Mouse (Mus musculus): ENCODE data around the gene Olfr715.
"Not testable (repeated sequence)": the region's sequence is repeated elsewhere in the genome, so short reads cannot be mapped to it uniquely, and the experiment has no call there.

The Olfr715 gene

GRCm38 (mm10) chr7:107130983-107131382 lies at the start of gene Olfr715:
Olfr715 (minus strand) TSS chr7:107131083.
- DNase-seq (ENCODE audit: low read depth, low spot score) = not testable (repeated sequence)

GRCm38 (mm10) chr7:107180406-107180805 lies 49.5 kb upstream of the Olfr715 start:
- peak; percentile 33 for DNase-seq (ENCODE audit: low read depth, low spot score)

DNA sequence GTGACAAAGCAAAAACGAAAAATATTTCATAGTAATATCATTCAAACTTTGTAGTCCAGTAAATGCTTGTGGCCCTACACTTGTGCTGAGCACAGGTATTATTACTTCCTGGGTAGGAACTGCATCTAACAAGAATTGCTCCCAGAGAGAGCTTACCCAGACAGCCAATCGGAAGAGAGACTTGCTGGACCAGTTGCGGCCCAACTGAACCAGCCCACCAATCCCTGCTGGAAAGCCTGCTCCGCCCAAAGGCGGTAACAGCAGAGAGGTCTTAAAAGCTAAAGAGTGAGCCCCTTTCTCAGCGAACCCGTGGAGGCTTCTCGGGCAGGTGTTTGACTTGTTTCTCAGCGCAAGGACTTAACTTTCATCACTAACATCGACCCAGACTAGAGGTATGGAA lies 35.8 kb upstream of the Olfr715 start, which contains the start of gene Nlrp14:
Gene Nlrp14, plus strand, starts transcription at position 301 of the 400 bp plus-strand sequence.
- peak; percentile 22 for DNase-seq (ENCODE audit: low read depth, low spot score)

DNA sequence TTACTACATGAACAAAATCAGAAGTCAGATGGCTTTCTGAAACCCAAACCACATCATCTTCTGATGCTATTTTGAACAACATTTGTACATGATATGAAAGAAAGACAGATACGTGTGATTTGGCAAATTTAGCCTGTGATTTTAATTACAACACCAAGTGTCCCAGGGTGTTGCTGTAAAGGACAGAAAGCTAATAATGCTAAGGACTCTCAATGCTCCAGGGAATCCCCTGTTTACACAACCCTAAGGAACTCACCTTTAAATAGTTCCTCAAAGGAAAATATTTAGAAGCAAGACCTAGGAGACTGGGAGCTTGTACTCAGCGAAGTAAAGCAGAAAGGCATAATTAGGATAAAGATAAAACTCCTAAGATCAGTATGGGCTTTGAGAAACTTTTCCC lies 7.1 kb upstream of the Olfr715 start, which contains the start of gene Olfr716:
Gene Olfr716, plus strand, starts transcription at position 301 of the 400 bp plus-strand sequence.
- DNase-seq (ENCODE audit: low read depth, low spot score) = not testable (repeated sequence)

- DNase-seq (ENCODE audit: low read depth, low spot score) = not testable (repeated sequence)
Measured at GRCm38 (mm10) chr7:107110269-107110668, 20.6 kb downstream of the Olfr715 start, which contains the start of gene Olfr715b. Olfr715b (minus strand) TSS chr7:107110369.

DNA sequence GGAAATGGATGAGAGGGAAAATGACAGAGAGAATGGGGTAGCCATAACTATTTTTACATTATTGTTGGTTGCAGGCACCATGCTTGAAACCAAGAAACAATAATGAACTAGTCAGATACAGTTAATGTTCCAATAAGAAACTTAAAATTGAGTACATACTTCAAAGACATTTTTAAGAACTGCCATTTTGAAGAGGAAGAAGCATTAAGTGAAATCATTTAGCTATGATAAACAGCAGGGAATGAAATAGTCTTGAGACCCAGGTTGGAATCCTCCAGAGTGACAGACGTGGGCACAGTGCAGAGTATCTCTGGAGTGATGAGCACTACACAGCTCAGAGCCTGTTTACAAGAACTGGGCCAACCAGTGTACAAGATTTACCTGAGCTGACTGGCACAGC lies 38.0 kb downstream of the Olfr715 start, which contains the start of gene Olfr17:
Gene Olfr17, plus strand, starts transcription at position 301 of the 400 bp plus-strand sequence.
- DNase-seq (ENCODE audit: low read depth, low spot score) = no peak

Data from ZHBTc4 (cell line).